Mouse (Mus musculus): ENCODE results near the gene Chmp6.

DNA sequence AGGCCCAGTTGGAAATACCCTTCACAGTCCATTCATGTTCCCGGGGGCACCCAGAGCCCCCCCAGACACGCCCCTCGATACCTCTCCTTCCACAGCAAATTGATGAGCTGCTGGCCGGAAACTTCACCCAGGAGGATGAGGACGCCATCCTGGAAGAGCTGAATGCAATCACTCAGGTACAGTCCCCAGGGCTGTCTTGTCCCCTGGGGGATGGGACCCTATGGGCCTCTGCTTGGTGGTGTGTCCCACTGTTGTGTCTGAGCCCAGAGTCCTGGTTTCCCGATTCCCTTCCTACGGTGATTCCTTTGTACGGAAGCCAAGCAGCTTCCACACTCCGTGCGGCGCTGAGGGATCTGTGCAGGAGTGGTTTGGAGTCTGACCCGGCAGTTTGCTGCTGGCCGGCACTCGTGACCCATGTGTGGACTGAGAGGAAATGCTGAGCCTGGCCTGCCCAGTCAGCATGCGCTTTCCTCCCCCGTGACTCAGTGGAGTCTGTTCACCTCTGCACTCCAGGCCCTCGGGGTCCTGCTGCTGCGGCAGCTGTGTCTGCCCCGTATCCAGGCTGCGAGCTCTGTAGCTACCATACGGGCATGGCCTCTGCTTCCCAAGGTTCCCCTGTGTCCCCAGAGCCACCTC, 3.7 kb downstream of the Chmp6 start:
- no peak for TF ChIP-seq CTCF (IDR thresholded peaks at IDR 0.05)
- TF ChIP-seq EP300 (IDR thresholded peaks at IDR 0.05; ENCODE audit: insufficient read depth, low read depth, low read length): no peak
